Comparison of ENCODE assay signal across 12 mouse cellular contexts in the genomic region with DNA sequence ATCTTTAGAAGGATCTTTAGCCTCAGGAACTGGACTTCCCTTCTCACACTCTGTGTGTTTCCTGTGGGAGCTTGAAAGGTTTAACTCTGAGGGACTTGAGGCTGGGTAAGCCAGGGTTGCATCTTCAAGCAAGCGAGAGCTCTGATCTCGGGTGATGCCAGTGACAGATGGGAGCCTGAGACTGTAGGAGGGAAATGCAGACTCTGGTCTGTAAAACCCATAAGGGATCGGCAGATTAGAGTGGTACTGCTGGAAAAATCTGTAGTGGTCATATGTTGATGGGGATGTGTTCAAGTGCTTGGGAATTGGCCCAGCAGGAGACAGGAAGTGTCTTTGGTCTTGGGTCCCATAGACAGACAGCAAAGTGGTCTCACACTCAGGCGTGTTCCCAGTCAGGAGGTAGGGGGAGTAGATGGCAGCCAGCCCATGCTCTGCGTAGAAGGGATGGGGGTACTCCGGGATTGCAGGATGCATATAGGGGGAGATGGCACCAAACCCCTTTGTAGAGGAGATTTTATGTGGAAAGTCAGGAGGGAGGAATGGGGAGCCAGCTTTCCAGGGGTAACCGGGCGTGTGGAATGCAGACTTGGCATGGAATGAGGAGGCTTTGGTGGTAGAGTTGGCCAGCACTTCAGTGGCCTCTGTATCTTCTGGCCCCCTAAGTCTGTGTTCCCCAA. TPM values are rescaled to one million over a fixed set of nuclear protein-coding genes. Genes with fewer than 3 reads are reported as not detected.
DNase-seq lines count a peak whose midpoint lies in the region; ATAC-seq and TF ChIP-seq lines count a peak whose summit lies in the region.
"Had no signal": no experiment of that assay in that cellular context is flagged by ENCODE, and none has a peak within 500 bp of the region (broad histone marks: within the 10 kb centered on the region; RNA-seq: fewer than 3 reads in every experiment).

No protein-coding gene starts in this region.

- H3K4me1 ChIP-seq in forebrain, postnatal 0 days (ENCODE audit: insufficient read depth) = no peaks in the 10 kb centered on the region; the same call in 1 of the 2 replicates
- H3K4me1 ChIP-seq in forebrain, embryonic 10.5 days = peaks cover 7% of the 10 kb centered on the region
- H3K4me1 ChIP-seq in limb, embryonic 15.5 days = peaks cover 16% of the 10 kb centered on the region; the same call in 1 of the 2 replicates
- peaks cover 4% of the 10 kb centered on the region; the same call in 1 of the 2 replicates for H3K4me1 ChIP-seq in limb, embryonic 10.5 days

- H3K27ac ChIP-seq in forebrain, postnatal 0 days (ENCODE audit: low read depth, low read length) = 0 out of 2 replicates have a peak overlapping the region, but pooled peaks have one; percentile 3
- no peak overlapping the region for H3K27ac ChIP-seq in forebrain, embryonic 10.5 days
- H3K27ac ChIP-seq in limb, embryonic 15.5 days = peak overlapping the region; percentile 38
- H3K27ac ChIP-seq in limb, embryonic 10.5 days = no peak overlapping the region

- ATAC-seq in forebrain, postnatal 0 days = peak; percentile 63
- no peak for ATAC-seq in limb, embryonic 15.5 days (ENCODE audit: insufficient number of reproducible peaks, low FRiP score, low TSS enrichment, low read depth)
- ATAC-seq: liver, postnatal 0 days had no signal

- H3K9ac ChIP-seq in forebrain, postnatal 0 days = no peak overlapping the region
- H3K9ac ChIP-seq in limb, embryonic 15.5 days = no peak overlapping the region
- H3K9ac ChIP-seq: liver, postnatal 0 days had no signal

- no peaks in the 10 kb centered on the region for H3K36me3 ChIP-seq in forebrain, postnatal 0 days (ENCODE audit: insufficient read depth)
- peaks cover 6% of the 10 kb centered on the region; the same call in 1 of the 2 replicates for H3K36me3 ChIP-seq in forebrain, embryonic 10.5 days (replicated peaks)
- H3K36me3 ChIP-seq in limb, embryonic 15.5 days = no peaks in the 10 kb centered on the region
- no peaks in the 10 kb centered on the region for H3K36me3 ChIP-seq in limb, embryonic 10.5 days

- H3K4me3 ChIP-seq in forebrain, postnatal 0 days (ENCODE audit: low read depth, low read length) = no peak overlapping the region
- H3K4me3 ChIP-seq in forebrain, embryonic 10.5 days = no peak overlapping the region
- no peak overlapping the region for H3K4me3 ChIP-seq in limb, embryonic 15.5 days
- no peak overlapping the region for H3K4me3 ChIP-seq in limb, embryonic 10.5 days

- H3K27me3 ChIP-seq in forebrain, postnatal 0 days (ENCODE audit: insufficient read depth, low read length) = no peaks in the 10 kb centered on the region
- no peaks in the 10 kb centered on the region for H3K27me3 ChIP-seq in forebrain, embryonic 10.5 days (ENCODE audit: poor library complexity, severe bottlenecking)
- H3K27me3 ChIP-seq in limb, embryonic 15.5 days = no peaks in the 10 kb centered on the region
- H3K27me3 ChIP-seq in limb, embryonic 10.5 days (ENCODE audit: low read depth, poor library complexity, severe bottlenecking) = no peaks in the 10 kb centered on the region

- TF ChIP-seq CTCF in forebrain, postnatal 0 days (IDR thresholded peaks at IDR 0.05; ENCODE audit: low read depth) = no peak

- peak; percentile 37 for DNase-seq in forebrain, postnatal 0 days
- no peak for DNase-seq in forebrain, embryonic 10.5 days (ENCODE audit: extremely low spot score, low spot score)
- DNase-seq in limb, embryonic 10.5 days (ENCODE audit: low spot score) = no peak
- peak; percentile 67 to 72 for DNase-seq in cerebellum, postnatal 10 days
- peak; percentile 12 to 34 for DNase-seq in layer of hippocampus, postnatal 10 days (ENCODE audit: low spot score in 2 of 2)
- DNase-seq in urinary bladder, adult 18-20 months (ENCODE audit: low spot score in 2 of 2) = no peak
- no peak for DNase-seq in adrenal gland, adult (ENCODE audit: inconsistent age in 2 of 2, low spot score in 1 of 2)
- DNase-seq: liver, postnatal 0 days; retina, postnatal 1 day; thymus, postnatal 4 days had no signal

- H3K9me3 ChIP-seq in forebrain, postnatal 0 days (ENCODE audit: low read length) = no peaks in the 10 kb centered on the region
- H3K9me3 ChIP-seq in forebrain, embryonic 10.5 days = no peaks in the 10 kb centered on the region
- no peaks in the 10 kb centered on the region for H3K9me3 ChIP-seq in limb, embryonic 15.5 days
- H3K9me3 ChIP-seq in limb, embryonic 10.5 days (replicated peaks) = no peaks in the 10 kb centered on the region

- no peak overlapping the region for H3K4me2 ChIP-seq in forebrain, postnatal 0 days (ENCODE audit: low read depth)
- H3K4me2 ChIP-seq in limb, embryonic 15.5 days = no peak overlapping the region

- WGBS in forebrain, postnatal 0 days = 62% methylated on average over 8 of the region's 8 CpGs
- WGBS in forebrain, embryonic 10.5 days = 95% methylated on average over 8 of the region's 8 CpGs
- 67% methylated on average over 8 of the region's 8 CpGs for WGBS in limb, embryonic 15.5 days
- 93% methylated on average over 8 of the region's 8 CpGs for WGBS in limb, embryonic 10.5 days

RNA-seq across cellular contexts. Expression of a gene that starts 6.1 kb away (rescaled TPM):
- total RNA-seq in forebrain, postnatal 0 days (2014; rRNA removed) = 0.08 and 0.14 TPM in 2 replicates
- polyA plus RNA-seq in forebrain, postnatal 0 days (2015; fragmentation: Nextera tagmentation; extraction: Ambion mirVana) = 0.05 and 0.18 TPM in 2 replicates
- 0.49 and 0.69 TPM in 2 replicates for polyA plus RNA-seq in forebrain, embryonic 10.5 days (2016; fragmentation: Nextera tagmentation; extraction: Ambion mirVana)
- 37.5 and 39.1 TPM in 2 replicates for polyA plus RNA-seq in limb, embryonic 15.5 days (2015; fragmentation: Nextera tagmentation; extraction: Ambion mirVana)
- 0.51 and 1.4 TPM in 2 replicates for polyA plus RNA-seq in limb, embryonic 10.5 days (2016; fragmentation: Nextera tagmentation; extraction: Ambion mirVana)
- not detected for total RNA-seq in layer of hippocampus, postnatal 10 days (2021)
- total RNA-seq: megakaryocyte progenitor cell, adult 5-6 weeks had no signal

Comparison
In these comparisons a context has a peak if more than half of its experiments do, and no peak if none do; other contexts are left out.
1. DNase-seq: peak in forebrain, postnatal 0 days (single experiment), cerebellum, postnatal 10 days (2 of 2) and layer of hippocampus, postnatal 10 days (2 of 2); none in forebrain, embryonic 10.5 days (single experiment), limb, embryonic 10.5 days (single experiment), urinary bladder, adult 18-20 months (0 of 2) and adrenal gland, adult (0 of 2).
2. H3K27ac ChIP-seq: peak in forebrain, postnatal 0 days (single experiment) and limb, embryonic 15.5 days (single experiment); none in forebrain, embryonic 10.5 days (single experiment) and limb, embryonic 10.5 days (single experiment).
3. RNA of a gene that starts 6.1 kb away (polyA plus RNA-seq): 37.5 to 39.1 TPM in limb, embryonic 15.5 days; 0.51 to 1.4 TPM in limb, embryonic 10.5 days, 0.49 to 0.69 TPM in forebrain, embryonic 10.5 days and 0.05 to 0.18 TPM in forebrain, postnatal 0 days; every median in the first group is over 10 times any median in the second.